Mouse (Mus musculus) limb, embryonic 15.5 days (tissue): ENCODE measurements around the gene Theg. TPM values are rescaled to one million over a fixed set of nuclear protein-coding genes. Genes with fewer than 3 reads are reported as not detected.

Experiments used
- ATAC-seq: fragments of 200-750 bp; cut with Nextera tagmentation; 2 replicates; pipeline ENCODE4 v1.8.0; 2017; ENCODE audit warnings: low read depth, moderate TSS enrichment; ENCODE audit not compliant: insufficient number of reproducible peaks, low FRiP score, low TSS enrichment
- H3K27ac ChIP-seq: fragments of 300-500 bp; sonication (generic); 2 replicates; pipeline ENCODE4 v1.5.1; 2015; ENCODE audit warnings: moderate library complexity, mild to moderate bottlenecking, inconsistent platforms
- H3K27me3 ChIP-seq: fragments of 300-500 bp; sonication (generic); 2 replicates; pipeline ENCODE4 v1.6.1; 2015; ENCODE audit warnings: inconsistent platforms
- H3K36me3 ChIP-seq: fragments of 300-500 bp; sonication (generic); 2 replicates; pipeline ENCODE4 v1.6.1; 2015; ENCODE audit warnings: inconsistent platforms
- H3K4me1 ChIP-seq: fragments of 300-500 bp; sonication (generic); 2 replicates; pipeline ENCODE4 v1.6.1; 2015; ENCODE audit warnings: inconsistent platforms
- H3K4me2 ChIP-seq: fragments of 300-500 bp; sonication (generic); 2 replicates; pipeline ENCODE4 v1.6.1; 2015; ENCODE audit warnings: mild to moderate bottlenecking, inconsistent platforms
- H3K4me3 ChIP-seq: fragments of 300-500 bp; sonication (generic); 2 replicates; pipeline ENCODE4 v1.5.1; 2015; ENCODE audit warnings: mild to moderate bottlenecking, inconsistent platforms
- H3K9ac ChIP-seq: fragments of 300-500 bp; sonication (generic); 2 replicates; pipeline ENCODE4 v1.6.1; 2015; ENCODE audit warnings: inconsistent platforms
- H3K9me3 ChIP-seq: fragments of 300-500 bp; sonication (generic); 2 replicates; pipeline ENCODE4 v1.6.1; 2016; ENCODE audit warnings: inconsistent platforms
- WGBS: fragments of 180-500 bp; shearing (Covaris S2); methylation state at CpG from one replicate; pipeline ENCODE4 v1.1.7; 2015; 5-methylcytosine and 5-hydroxymethylcytosine counted together
- microRNA-seq: library from miRNA; unstranded; fragments of <30 nt; microRNA quantifications from one replicate; pipeline ENCODE4, GENCODE M21; 2016
- polyA plus RNA-seq: library from polyadenylated mRNA; unstranded; fragments of >200 nt; fragmentation: Nextera tagmentation; extraction: Ambion mirVana; gene quantifications from 2 replicates; pipeline ENCODE4 v1.2.1, GENCODE M21; 2015

Gene Theg
- polyA plus RNA-seq, 1 experiment from 2014 or later: not detected

GRCm38 (mm10) chr10:79530241-79530640 lies 56.9 kb downstream of the Theg start:
- no peaks in the 10 kb centered on the region for H3K27me3 ChIP-seq
- H3K36me3 ChIP-seq: peaks cover 20% of the 10 kb centered on the region; the same call in 1 of the 2 replicates
- WGBS: 75% methylated on average over 8 of the region's 8 CpGs
- ATAC-seq: no peak
- no peak overlapping the region for H3K4me3 ChIP-seq
- H3K9ac ChIP-seq: no peak overlapping the region
- H3K9me3 ChIP-seq: no peaks in the 10 kb centered on the region
- no peak overlapping the region for H3K4me2 ChIP-seq
- H3K27ac ChIP-seq: no peak overlapping the region
- H3K4me1 ChIP-seq: peaks cover 17% of the 10 kb centered on the region

- ATAC-seq: no peak
- H3K9ac ChIP-seq: no peak overlapping the region
- WGBS: 77% methylated on average over 3 of the region's 3 CpGs
- H3K27me3 ChIP-seq: no peaks in the 10 kb centered on the region
- no peak overlapping the region for H3K4me2 ChIP-seq
- no peak overlapping the region for H3K27ac ChIP-seq
- no peak overlapping the region for H3K4me3 ChIP-seq
- peaks cover 8% of the 10 kb centered on the region for H3K4me1 ChIP-seq
- peaks cover 20% of the 10 kb centered on the region; the same call in 1 of the 2 replicates for H3K36me3 ChIP-seq
- no peaks in the 10 kb centered on the region; the same call in 1 of the 2 replicates for H3K9me3 ChIP-seq
These were observed 59.0 kb downstream of the Theg start for GRCm38 (mm10) chr10:79528081-79528480.

DNA sequence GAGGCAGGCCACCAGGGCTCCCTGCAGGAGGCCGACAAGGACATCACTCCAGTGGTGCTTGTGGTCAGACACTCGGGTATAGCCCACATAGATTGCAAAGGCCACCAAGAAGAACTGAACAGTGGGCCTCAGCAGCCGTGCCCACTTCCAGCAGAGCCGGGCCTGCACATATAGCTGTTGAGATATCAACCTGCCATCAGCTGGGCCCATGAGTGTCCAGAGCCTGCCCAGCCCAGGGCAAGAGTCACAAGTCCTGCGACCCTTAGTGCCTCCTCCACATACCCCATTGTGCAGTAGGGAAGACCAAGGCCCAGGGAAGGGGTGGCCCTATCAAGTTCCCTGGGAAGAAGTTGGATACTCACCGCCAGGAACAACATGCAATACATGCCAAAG lies 59.7 kb downstream of the Theg start:
- ATAC-seq: no peak

DNA sequence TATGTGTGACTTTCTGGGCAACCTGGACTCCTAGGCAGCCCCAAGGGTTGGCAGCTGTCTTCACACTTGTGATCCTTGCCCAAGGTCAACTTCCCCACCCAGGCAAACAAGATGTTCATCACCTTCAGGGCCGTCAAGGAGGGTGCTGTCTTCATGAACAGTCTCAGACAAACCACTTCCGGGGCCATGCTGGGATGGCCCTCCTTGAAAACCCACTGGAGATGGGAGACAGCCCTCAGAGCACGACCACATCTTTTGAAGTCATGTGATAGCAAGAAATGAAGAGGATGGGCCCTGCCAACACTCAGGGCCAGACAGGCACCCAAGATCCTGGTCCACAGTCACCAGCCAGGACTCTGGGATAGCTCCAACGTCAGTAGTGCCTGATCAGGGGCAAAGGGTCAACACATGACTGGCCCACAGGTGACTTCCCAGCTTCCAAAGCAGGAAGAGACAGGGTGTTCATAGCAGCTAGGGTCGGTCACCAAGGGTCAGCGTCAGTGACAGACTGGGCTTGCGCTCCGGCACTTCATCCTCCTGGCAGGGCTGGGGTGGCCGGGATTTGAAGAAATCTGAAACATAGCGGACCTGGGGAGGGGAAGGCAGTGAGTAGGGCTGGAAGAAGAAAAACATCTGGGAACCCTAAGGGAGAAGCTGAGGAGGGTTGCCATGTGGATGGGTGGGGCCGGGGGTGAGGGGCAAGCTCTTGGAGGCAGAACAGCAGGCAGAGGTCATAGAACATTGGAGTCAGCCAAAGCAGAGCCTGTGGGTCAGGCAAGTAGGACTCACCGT lies 60.3 kb downstream of the Theg start:
- Histone ChIP-seq H3K36me3 (peaks cover 20% of the 10 kb centered on the region; the same call in 1 of the 2 replicates), H3K4me2 (no peak overlapping the region), H3K4me3 (no peak overlapping the region), H3K9me3 (no peaks in the 10 kb centered on the region; the same call in 1 of the 2 replicates), H3K4me1 (no peaks in the 10 kb centered on the region), H3K9ac (no peak overlapping the region), H3K27ac (no peak overlapping the region), H3K27me3 (no peaks in the 10 kb centered on the region)
- WGBS: 88% methylated on average over 12 of the region's 12 CpGs
- no peak for ATAC-seq

More for the DNA sequence above, 59.7 kb downstream of the Theg start:
- peaks cover 20% of the 10 kb centered on the region; the same call in 1 of the 2 replicates for H3K36me3 ChIP-seq
- H3K4me1 ChIP-seq: peaks cover 2% of the 10 kb centered on the region
- H3K9ac ChIP-seq: no peak overlapping the region
- H3K4me2 ChIP-seq: no peak overlapping the region
- H3K9me3 ChIP-seq: no peaks in the 10 kb centered on the region; the same call in 1 of the 2 replicates
- WGBS: 84% methylated on average over 6 of the region's 6 CpGs
- no peak overlapping the region for H3K27ac ChIP-seq
- no peak overlapping the region for H3K4me3 ChIP-seq
- no peaks in the 10 kb centered on the region for H3K27me3 ChIP-seq

Small RNA genes within 50 kb of the gene (microRNA-seq; reads per million reads assigned to microRNA genes)
- not detected for gene Mir6909

Other genes with a start within 250 kb of the Theg start
- not detected in 2 replicates for gene Vmn2r82, start 230.8 kb downstream of the Theg start, polyA plus RNA-seq
- gene Vmn2r83, start 118.6 kb downstream of the Theg start, polyA plus RNA-seq: not detected in 2 replicates
- gene Plpp2, start 53.5 kb downstream of the Theg start, polyA plus RNA-seq: 25.5 and 28.3 TPM in 2 replicates
- 65.5 and 66.4 TPM in 2 replicates for gene Mier2, start 32.1 kb downstream of the Theg start, polyA plus RNA-seq
- not detected in 2 replicates for gene C2cd4c, start 26.7 kb upstream of the Theg start, polyA plus RNA-seq
- 7.8 and 10.1 TPM in 2 replicates for gene Shc2, start 50.6 kb upstream of the Theg start, polyA plus RNA-seq
- gene Odf3l2, start 58.4 kb upstream of the Theg start, polyA plus RNA-seq: 0.12 TPM in 1 of 2 replicates, not detected in the other
- 5.4 and 5.8 TPM in 2 replicates for gene Madcam1, start 77.2 kb upstream of the Theg start, polyA plus RNA-seq
- gene Tpgs1, start 82.0 kb upstream of the Theg start, polyA plus RNA-seq: 54.6 and 58.9 TPM in 2 replicates
- 100 and 110 TPM in 2 replicates for gene Cdc34, start 94.9 kb upstream of the Theg start, polyA plus RNA-seq
- gene Gzmm, start 101.7 kb upstream of the Theg start, polyA plus RNA-seq: 0.86 and 1.3 TPM in 2 replicates
- 910 and 960 TPM in 2 replicates for gene Bsg, start 117.2 kb upstream of the Theg start, polyA plus RNA-seq
- 0.08 TPM in 1 of 2 replicates, not detected in the other for gene Hcn2, start 129.3 kb upstream of the Theg start, polyA plus RNA-seq
- 35.8 and 41.5 TPM in 2 replicates for gene Polrmt, start 159.2 kb upstream of the Theg start, polyA plus RNA-seq
- gene Fgf22, start 167.7 kb upstream of the Theg start, polyA plus RNA-seq: 0.95 and 2.2 TPM in 2 replicates
- gene Rnf126, start 179.6 kb upstream of the Theg start, polyA plus RNA-seq: 93.2 and 104 TPM in 2 replicates
- gene Fstl3, start 189.9 kb upstream of the Theg start, polyA plus RNA-seq: 21.2 and 22.2 TPM in 2 replicates
- 0.10 and 0.12 TPM in 2 replicates for gene Prss57, start 203.6 kb upstream of the Theg start, polyA plus RNA-seq
- gene Palm, start 206.2 kb upstream of the Theg start, polyA plus RNA-seq: 79.9 and 84.8 TPM in 2 replicates
- 0.56 and 1.6 TPM in 2 replicates for gene Misp, start 233.7 kb upstream of the Theg start, polyA plus RNA-seq